Mouse (Mus musculus) thymus, adult 2 months (tissue): ENCODE measurements around the gene Ccr10.

Experiments used
- CTCF ChIP-seq: fragments of 200-500 bp; IDR thresholded peaks from 2 replicates; pipeline ENCODE4 v1.5.1; 2012; ENCODE audit warnings: mild to moderate bottlenecking, control low read depth, low read length, moderate library complexity, borderline replicate concordance; ENCODE audit not compliant: control insufficient read depth, poor library complexity, insufficient read depth; ENCODE audit errors: extremely low read depth
- POLR2A ChIP-seq: fragments of 200-500 bp; IDR thresholded peaks from 2 replicates; pipeline ENCODE4 v1.6.1; 2012; ENCODE audit warnings: mild to moderate bottlenecking, low read length, control low read depth, moderate library complexity; ENCODE audit not compliant: control insufficient read depth, poor library complexity, insufficient read depth; ENCODE audit errors: extremely low read depth

GRCm38 (mm10) chr11:101224337-101224736, 49.1 kb upstream of the Ccr10 start:
- TF ChIP-seq POLR2A (no peak), CTCF (no peak)
